Mouse (Mus musculus) kidney, adult 2 months (tissue): ENCODE results near the gene Tra2a.

Source experiments
- CTCF ChIP-seq: fragments of 200-500 bp; conservative IDR thresholded peaks from 2 replicates; pipeline ENCODE4 v1.5.1; 2011; ENCODE audit warnings: low read depth, mild to moderate bottlenecking, control low read depth, low read length, moderate library complexity, mixed read lengths; ENCODE audit not compliant: insufficient read depth, insufficient read length
- POLR2A ChIP-seq: fragments of 200-500 bp; IDR thresholded peaks from one replicate; pipeline ENCODE4 v1.6.1; 2011; ENCODE audit warnings: low read depth, low read length, control low read depth

DNA sequence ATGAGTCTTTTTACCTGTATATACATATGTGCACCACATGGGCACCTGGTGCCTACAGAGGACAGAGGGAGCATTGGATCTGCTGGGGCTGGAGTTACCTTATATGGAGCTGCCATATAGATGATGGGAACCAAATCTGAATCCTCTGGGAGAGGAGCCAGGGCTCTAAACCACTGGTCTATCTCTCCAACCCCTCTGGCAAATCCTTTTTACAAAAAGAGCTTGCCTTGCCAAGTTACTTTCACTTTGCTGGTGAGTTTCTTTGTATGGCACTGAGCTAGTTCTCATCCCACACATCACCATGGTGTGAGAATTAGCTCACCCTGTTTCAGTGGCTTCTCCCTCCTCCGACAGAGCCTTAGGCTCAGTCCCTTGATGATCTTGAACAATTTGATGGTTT lies 57.4 kb downstream of the Tra2a start:
- TF ChIP-seq CTCF (no peak), POLR2A (no peak)
